Mouse (Mus musculus): ENCODE measurements around the gene Pnpla6. TPM values are rescaled to one million over a fixed set of nuclear protein-coding genes. Genes with fewer than 3 reads are reported as not detected.
A peak's percentile ranks its signal among the peaks of the same experiment; 100 is the strongest.

Gene Pnpla6
- 35.7 and 42.4 TPM in 2 replicates for polyA plus RNA-seq (2015; fragmentation: Nextera tagmentation; extraction: Ambion mirVana)

DNA sequence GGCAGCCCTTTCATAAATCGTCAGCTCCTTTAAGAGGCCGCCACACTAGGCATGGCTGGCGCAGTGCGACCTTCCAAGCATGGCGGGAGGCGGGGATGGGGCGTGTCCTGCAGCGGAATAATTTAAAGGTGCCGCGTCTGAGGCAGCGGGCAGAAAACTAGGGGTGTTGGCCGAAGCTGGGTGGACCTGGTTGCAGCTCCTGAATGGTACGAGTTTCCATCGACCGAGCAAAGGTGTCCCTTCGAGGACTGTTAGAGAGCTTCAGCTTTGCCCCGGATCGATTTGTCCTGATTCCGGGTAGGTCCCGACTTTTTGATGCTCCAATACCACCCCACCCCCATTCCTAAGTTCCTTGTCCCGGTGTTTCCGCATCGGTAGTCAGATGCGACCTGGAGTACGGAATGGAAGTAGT, at the start of gene Pnpla6:
TSS of gene Pnpla6 (plus strand) at position 125 of the 412 bp plus-strand sequence.
- ATAC-seq (ENCODE audit: low FRiP score, low TSS enrichment), result peak; percentile 69

DNA sequence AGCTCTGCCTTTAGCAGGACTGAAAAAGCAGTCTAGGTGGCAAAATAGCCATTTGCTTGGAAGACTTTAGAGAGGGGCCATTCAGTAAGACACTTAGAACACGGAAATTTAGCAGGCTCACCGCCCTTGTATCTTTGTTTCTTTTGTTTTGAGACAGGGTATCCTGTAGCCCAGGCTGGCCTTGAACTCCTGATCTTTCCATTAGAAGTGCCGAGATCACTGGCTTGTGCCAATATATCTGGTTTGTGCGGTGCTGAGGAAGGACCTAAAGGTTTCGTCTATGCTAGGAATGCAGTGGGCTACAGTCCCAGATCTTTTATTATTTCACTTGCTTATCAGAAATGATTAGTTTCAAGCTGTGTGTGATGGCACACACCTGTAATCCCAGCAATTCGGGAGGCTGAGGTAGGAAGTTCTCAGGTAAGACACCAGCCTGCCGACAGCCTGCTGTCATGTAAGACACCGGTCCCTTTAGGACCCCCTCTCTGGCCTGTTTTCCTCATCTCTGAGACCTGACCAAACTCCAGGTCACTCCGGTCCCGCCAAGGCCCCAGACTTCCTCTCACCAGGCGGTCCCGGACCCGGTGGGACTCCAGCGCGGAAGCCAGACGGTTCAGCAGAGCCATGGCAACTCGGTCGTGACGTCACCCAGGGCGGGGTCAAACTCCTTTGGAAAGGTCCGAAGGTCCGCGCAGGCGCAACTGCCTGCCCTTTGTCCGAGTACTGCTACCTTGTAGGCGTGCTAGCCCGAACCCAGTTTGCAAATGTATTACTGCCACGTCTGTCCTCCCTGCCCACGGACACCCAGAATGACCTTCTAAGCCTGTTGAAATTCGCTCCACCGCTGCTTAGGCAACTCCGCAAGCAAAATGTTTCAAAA, 47.9 kb upstream of the Pnpla6 start, which contains the start of gene Pex11g:
TSS of gene Pex11g (minus strand) at position 675 of the 880 bp plus-strand sequence.
- WGBS, result 6% methylated on average over 32 of the region's 32 CpGs
- peak within 1 kb of the TSS; percentile 79 for H3K9ac ChIP-seq (replicated peaks; ENCODE audit: low read length)
- ATAC-seq (ENCODE audit: low FRiP score, low TSS enrichment), result peak; percentile 97
- H3K4me3 ChIP-seq (ENCODE audit: low read length), result peak within 1 kb of the TSS; percentile 47
- peak within 1 kb of the TSS; percentile 54 for H3K4me2 ChIP-seq (replicated peaks; ENCODE audit: low read depth, low read length)
- H3K27ac ChIP-seq (ENCODE audit: low read length), result peak within 1 kb of the TSS; percentile 74
- no peaks in the 10 kb centered on the region for H3K27me3 ChIP-seq (ENCODE audit: insufficient read depth, low read length)
- peaks cover 4% of the 10 kb centered on the region; the same call in 1 of the 2 replicates for H3K4me1 ChIP-seq (ENCODE audit: insufficient read depth, low read length)
- no peaks in the 10 kb centered on the region for H3K36me3 ChIP-seq (ENCODE audit: insufficient read depth, low read length)
- no peaks in the 10 kb centered on the region for H3K9me3 ChIP-seq (ENCODE audit: low read length)

More for the DNA sequence above, at the start of gene Pnpla6:
- Histone ChIP-seq H3K9me3 (ENCODE audit: low read length) (no peaks in the 10 kb centered on the region), H3K36me3 (ENCODE audit: insufficient read depth, low read length) (peaks cover 25% of the 10 kb centered on the region), H3K4me3 (ENCODE audit: low read length) (peak within 1 kb of the TSS; percentile 82), H3K4me1 (ENCODE audit: insufficient read depth, low read length) (0 out of 2 replicates have a peak, but pooled peaks cover 4% of the 10 kb centered on the region), H3K9ac (replicated peaks; ENCODE audit: low read length) (peak within 1 kb of the TSS; percentile 79), H3K4me2 (replicated peaks; ENCODE audit: low read depth, low read length) (peak within 1 kb of the TSS; percentile 97), H3K27me3 (ENCODE audit: insufficient read depth, low read length) (no peaks in the 10 kb centered on the region), H3K27ac (ENCODE audit: low read length) (peak within 1 kb of the TSS; percentile 82)
- WGBS, result under 1% methylated on average over 25 of the region's 25 CpGs

GRCm38 (mm10) chr8:3467886-3468545, 47.2 kb upstream of the Pnpla6 start:
- Histone ChIP-seq H3K4me1 (ENCODE audit: insufficient read depth, low read length) (peaks cover 4% of the 10 kb centered on the region; the same call in 1 of the 2 replicates), H3K9ac (replicated peaks; ENCODE audit: low read length) (peak overlapping the region; percentile 79), H3K9me3 (ENCODE audit: low read length) (no peaks in the 10 kb centered on the region), H3K4me3 (ENCODE audit: low read length) (peak overlapping the region; percentile 47), H3K4me2 (replicated peaks; ENCODE audit: low read depth, low read length) (peak overlapping the region; percentile 54), H3K36me3 (ENCODE audit: insufficient read depth, low read length) (no peaks in the 10 kb centered on the region), H3K27ac (ENCODE audit: low read length) (peak overlapping the region; percentile 74), H3K27me3 (ENCODE audit: insufficient read depth, low read length) (no peaks in the 10 kb centered on the region)
- peak; percentile 2; the same call in 1 of the 2 replicates for ATAC-seq (ENCODE audit: low FRiP score, low TSS enrichment)
- 54% methylated on average over 9 of the region's 9 CpGs for WGBS

DNA sequence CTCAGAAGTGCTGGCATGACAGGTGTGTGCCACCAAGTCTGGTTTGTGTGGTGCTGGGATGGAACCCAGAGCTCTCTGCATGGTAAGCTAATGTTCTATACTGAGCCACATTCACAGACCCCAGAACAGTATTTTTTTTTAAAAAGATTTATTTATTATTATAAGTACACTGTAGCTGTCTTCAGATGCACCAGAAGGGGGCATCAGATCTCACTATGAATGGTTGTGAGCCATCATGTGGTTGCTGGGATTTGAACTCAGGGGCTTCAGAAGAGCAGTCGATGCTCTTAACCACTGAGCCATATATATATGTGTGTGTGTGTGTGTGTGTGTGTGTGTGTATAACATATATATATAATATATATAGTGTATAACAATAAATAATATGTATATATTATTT, 46.3 kb upstream of the Pnpla6 start:
- H3K9ac ChIP-seq (replicated peaks; ENCODE audit: low read length), result no peak overlapping the region
- 87% methylated on average over 1 of the region's 1 CpGs for WGBS
- no peak overlapping the region for H3K27ac ChIP-seq (ENCODE audit: low read length)
- H3K4me1 ChIP-seq (ENCODE audit: insufficient read depth, low read length), result peaks cover 4% of the 10 kb centered on the region; the same call in 1 of the 2 replicates
- H3K4me2 ChIP-seq (replicated peaks; ENCODE audit: low read depth, low read length), result no peak overlapping the region
- H3K4me3 ChIP-seq (ENCODE audit: low read length), result no peak overlapping the region
- ATAC-seq (ENCODE audit: low FRiP score, low TSS enrichment), result no peak
- H3K27me3 ChIP-seq (ENCODE audit: insufficient read depth, low read length), result no peaks in the 10 kb centered on the region
- H3K36me3 ChIP-seq (ENCODE audit: insufficient read depth, low read length), result no peaks in the 10 kb centered on the region
- no peaks in the 10 kb centered on the region for H3K9me3 ChIP-seq (ENCODE audit: low read length)

- ATAC-seq (ENCODE audit: low FRiP score, low TSS enrichment), result no peak
- Histone ChIP-seq H3K27me3 (ENCODE audit: insufficient read depth, low read length) (0 out of 2 replicates have a peak, but pooled peaks cover 4% of the 10 kb centered on the region), H3K36me3 (ENCODE audit: insufficient read depth, low read length) (no peaks in the 10 kb centered on the region), H3K9ac (replicated peaks; ENCODE audit: low read length) (no peak within 1 kb of the TSS), H3K9me3 (ENCODE audit: low read length) (no peaks in the 10 kb centered on the region), H3K27ac (ENCODE audit: low read length) (no peak within 1 kb of the TSS), H3K4me1 (ENCODE audit: insufficient read depth, low read length) (peaks cover 4% of the 10 kb centered on the region; the same call in 1 of the 2 replicates), H3K4me2 (replicated peaks; ENCODE audit: low read depth, low read length) (no peak within 1 kb of the TSS), H3K4me3 (ENCODE audit: low read length) (no peak within 1 kb of the TSS)
Measured at GRCm38 (mm10) chr8:3470562-3470961, 44.6 kb upstream of the Pnpla6 start, which contains the start of gene Tex45. Tex45 (plus strand) TSS chr8:3470862.

GRCm38 (mm10) chr8:3475715-3476429, 39.3 kb upstream of the Pnpla6 start:
- WGBS, result 27% methylated on average over 37 of the region's 37 CpGs
- Histone ChIP-seq H3K9me3 (ENCODE audit: low read length) (no peaks in the 10 kb centered on the region), H3K27me3 (ENCODE audit: insufficient read depth, low read length) (peaks cover 5% of the 10 kb centered on the region; the same call in 1 of the 2 replicates), H3K4me2 (replicated peaks; ENCODE audit: low read depth, low read length) (peak overlapping the region; percentile 55), H3K27ac (ENCODE audit: low read length) (no peak overlapping the region), H3K4me3 (ENCODE audit: low read length) (peak overlapping the region; percentile 35), H3K36me3 (ENCODE audit: insufficient read depth, low read length) (no peaks in the 10 kb centered on the region), H3K4me1 (ENCODE audit: insufficient read depth, low read length) (peaks cover 6% of the 10 kb centered on the region), H3K9ac (replicated peaks; ENCODE audit: low read length) (0 out of 2 replicates have a peak overlapping the region, but pooled peaks have one; percentile 35)
- no peak for ATAC-seq (ENCODE audit: low FRiP score, low TSS enrichment)

DNA sequence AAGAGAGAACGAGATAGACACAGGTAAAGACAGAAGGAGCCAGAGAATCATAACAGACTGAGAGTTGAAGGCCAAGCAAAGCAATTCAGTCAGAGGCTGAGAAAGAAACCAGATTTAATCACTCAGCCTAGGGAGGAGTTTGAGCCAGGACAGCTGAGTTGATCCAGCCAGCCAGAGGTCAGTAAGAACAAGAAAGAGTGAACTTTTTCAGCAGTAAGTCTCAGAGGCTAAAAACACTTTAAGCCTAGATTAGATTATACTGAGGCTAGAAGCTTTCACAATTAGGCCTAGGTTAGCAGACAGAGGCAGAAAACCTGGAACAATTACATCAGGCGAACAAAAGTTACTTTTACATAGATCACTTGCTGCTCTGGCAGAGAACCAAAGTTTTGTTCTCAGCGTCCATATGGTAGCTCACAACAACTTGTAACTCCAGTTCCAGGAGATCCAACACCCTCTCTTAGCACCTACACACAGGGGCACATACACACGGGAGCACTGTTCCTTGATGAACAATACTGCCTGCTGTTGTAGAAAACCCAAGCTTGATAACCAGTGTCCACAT, 34.9 kb upstream of the Pnpla6 start:
- Histone ChIP-seq H3K9ac (replicated peaks; ENCODE audit: low read length) (no peak overlapping the region), H3K27me3 (ENCODE audit: insufficient read depth, low read length) (peaks cover 4% of the 10 kb centered on the region; the same call in 1 of the 2 replicates), H3K9me3 (ENCODE audit: low read length) (no peaks in the 10 kb centered on the region), H3K4me1 (ENCODE audit: insufficient read depth, low read length) (peaks cover 6% of the 10 kb centered on the region), H3K4me3 (ENCODE audit: low read length) (no peak overlapping the region), H3K4me2 (replicated peaks; ENCODE audit: low read depth, low read length) (no peak overlapping the region), H3K36me3 (ENCODE audit: insufficient read depth, low read length) (no peaks in the 10 kb centered on the region), H3K27ac (ENCODE audit: low read length) (no peak overlapping the region)
- no peak for ATAC-seq (ENCODE audit: low FRiP score, low TSS enrichment)
- 50% methylated on average over 4 of the region's 4 CpGs for WGBS

- WGBS, result 71% methylated on average over 5 of the region's 5 CpGs
- H3K4me1 ChIP-seq (ENCODE audit: insufficient read depth, low read length), result no peaks in the 10 kb centered on the region
- H3K27ac ChIP-seq (ENCODE audit: low read length), result no peak overlapping the region
- no peak overlapping the region for H3K4me2 ChIP-seq (replicated peaks; ENCODE audit: low read depth, low read length)
- H3K4me3 ChIP-seq (ENCODE audit: low read length), result no peak overlapping the region
- no peaks in the 10 kb centered on the region for H3K36me3 ChIP-seq (ENCODE audit: insufficient read depth, low read length)
- no peak overlapping the region for H3K9ac ChIP-seq (replicated peaks; ENCODE audit: low read length)
- no peaks in the 10 kb centered on the region for H3K27me3 ChIP-seq (ENCODE audit: insufficient read depth, low read length)
- H3K9me3 ChIP-seq (ENCODE audit: low read length), result no peaks in the 10 kb centered on the region
- no peak for ATAC-seq (ENCODE audit: low FRiP score, low TSS enrichment)
Measured at GRCm38 (mm10) chr8:3481605-3482004, 33.6 kb upstream of the Pnpla6 start.

DNA sequence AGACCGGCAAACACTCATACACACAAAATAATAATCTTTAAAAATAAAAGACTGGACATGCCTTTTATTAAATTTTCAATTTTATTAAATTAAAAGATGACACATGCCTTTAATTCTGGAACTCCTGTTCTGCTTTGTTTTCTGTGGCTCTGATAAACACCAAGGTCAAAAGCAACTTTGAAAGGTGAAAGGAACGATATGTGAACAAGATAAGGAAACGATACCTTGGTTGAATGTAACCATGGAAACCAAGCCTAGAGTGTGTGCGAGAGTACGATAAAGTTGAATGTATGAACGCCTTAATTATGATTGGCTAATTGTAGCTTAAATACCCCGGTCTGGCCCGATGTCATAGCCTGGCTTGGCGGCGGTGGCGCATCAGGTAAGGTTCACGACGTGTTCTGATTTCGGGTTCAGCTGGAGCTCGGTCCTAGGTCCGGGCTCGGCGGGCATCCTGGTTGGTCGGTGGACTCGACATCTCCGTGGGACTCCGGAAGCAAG, 32.9 kb upstream of the Pnpla6 start:
- no peaks in the 10 kb centered on the region for H3K27me3 ChIP-seq (ENCODE audit: insufficient read depth, low read length)
- H3K9ac ChIP-seq (replicated peaks; ENCODE audit: low read length), result no peak overlapping the region
- no peaks in the 10 kb centered on the region for H3K9me3 ChIP-seq (ENCODE audit: low read length)
- no peak overlapping the region for H3K4me2 ChIP-seq (replicated peaks; ENCODE audit: low read depth, low read length)
- H3K4me1 ChIP-seq (ENCODE audit: insufficient read depth, low read length), result no peaks in the 10 kb centered on the region
- 91% methylated on average over 22 of the region's 22 CpGs for WGBS
- ATAC-seq (ENCODE audit: low FRiP score, low TSS enrichment), result no peak
- no peak overlapping the region for H3K4me3 ChIP-seq (ENCODE audit: low read length)
- H3K27ac ChIP-seq (ENCODE audit: low read length), result no peak overlapping the region
- H3K36me3 ChIP-seq (ENCODE audit: insufficient read depth, low read length), result no peaks in the 10 kb centered on the region

Measured in kidney, embryonic 16.5 days (tissue).